Mouse (Mus musculus) liver, embryonic 14.5 days (tissue): ENCODE data around the gene Zfp386.

Experiments used
- CTCF ChIP-seq: IDR thresholded peaks from 2 replicates; pipeline ENCODE4 v1.5.1; 2016; ENCODE audit warnings: antibody characterized with exemption, low read depth, control low read depth
- EP300 ChIP-seq: IDR thresholded peaks from 2 replicates; pipeline ENCODE4 v1.6.1; 2016; ENCODE audit warnings: antibody characterized with exemption, low read depth

DNA sequence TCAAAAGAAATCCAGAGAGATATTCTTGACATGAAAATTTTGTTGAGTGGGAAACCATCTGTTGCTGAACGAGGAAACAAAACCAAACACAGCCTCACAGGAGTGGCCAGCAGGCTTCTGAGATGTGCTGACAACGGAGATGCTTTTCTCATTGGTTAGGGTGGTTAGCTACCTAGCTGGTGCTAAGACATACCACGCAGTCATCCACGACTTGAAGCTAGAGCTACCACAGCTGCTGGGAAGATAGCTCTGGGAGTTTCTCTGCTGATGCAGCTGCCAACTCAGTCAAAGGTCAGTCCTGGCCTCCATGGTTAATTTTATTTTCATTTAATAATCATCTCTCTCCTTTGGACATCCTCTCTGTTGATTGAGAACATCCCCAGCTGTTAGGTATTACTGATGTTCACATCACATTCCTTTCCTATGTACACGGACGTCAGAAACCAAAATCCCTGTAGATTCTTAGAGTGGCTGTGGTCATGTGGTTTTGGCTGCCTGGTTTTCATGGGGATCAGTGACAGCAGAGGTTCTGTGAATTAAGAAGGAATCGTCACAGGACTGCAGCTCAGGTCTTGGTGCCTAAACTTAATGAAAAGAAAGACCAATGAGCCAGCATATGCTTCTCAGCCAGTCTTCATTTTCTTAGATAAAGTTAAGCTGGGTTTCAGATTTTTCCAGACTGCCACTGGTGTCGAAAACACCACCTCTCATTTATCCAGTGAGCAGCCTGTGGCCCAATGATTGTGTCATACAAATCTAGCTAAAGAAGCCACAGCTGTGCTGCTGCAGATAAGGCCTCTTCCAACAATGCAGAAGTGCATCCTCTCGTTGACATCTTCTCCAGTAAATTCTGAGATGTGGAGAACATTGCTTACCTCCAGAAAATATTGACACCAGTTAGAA lies 62.2 kb downstream of the Zfp386 start:
- TF ChIP-seq CTCF (no peak), EP300 (no peak)
